Mouse (Mus musculus) hindbrain, postnatal 0 days (tissue): ENCODE measurements around the gene Ndufv1. TPM values are rescaled to one million over a fixed set of nuclear protein-coding genes. Genes with fewer than 3 reads are reported as not detected.

Source experiments
- ATAC-seq: fragments of 200-750 bp; cut with Nextera tagmentation; 2 replicates; pipeline ENCODE4 v1.8.0; 2017; ENCODE audit warnings: mild to moderate bottlenecking, moderate TSS enrichment, moderate library complexity
- DNase-seq: peaks from one replicate; pipeline ENCODE4 v3.0.0-alpha.2; 2015; ENCODE audit warnings: low spot score
- H3K27ac ChIP-seq: fragments of 300-500 bp; sonication (generic); 2 replicates; pipeline ENCODE4 v1.5.1; 2014; ENCODE audit warnings: mild to moderate bottlenecking
- H3K27me3 ChIP-seq: fragments of 300-500 bp; sonication (generic); 2 replicates; pipeline ENCODE4 v1.6.1; 2014; ENCODE audit warnings: low read length, mixed read lengths; ENCODE audit not compliant: insufficient read depth
- H3K36me3 ChIP-seq: fragments of 300-500 bp; sonication (generic); 2 replicates; pipeline ENCODE4 v1.6.1; 2014; ENCODE audit warnings: low read length, mixed read lengths; ENCODE audit not compliant: insufficient read depth
- H3K4me1 ChIP-seq: fragments of 300-500 bp; sonication (generic); 2 replicates; pipeline ENCODE4 v1.6.1; 2014; ENCODE audit warnings: antibody characterized with exemption, low read length, mixed read lengths; ENCODE audit not compliant: insufficient read depth
- H3K4me2 ChIP-seq: fragments of 300-500 bp; sonication (generic); 2 replicates; pipeline ENCODE4 v1.6.1; 2014; ENCODE audit warnings: low read depth, mild to moderate bottlenecking, low read length, moderate library complexity, mixed read lengths
- H3K4me3 ChIP-seq: fragments of 300-500 bp; sonication (generic); 2 replicates; pipeline ENCODE4 v1.5.1; 2014; ENCODE audit warnings: low read length
- H3K9ac ChIP-seq: fragments of 300-500 bp; sonication (generic); replicated peaks from 2 replicates; pipeline ENCODE4 v1.6.1; 2014; ENCODE audit warnings: mild to moderate bottlenecking, low read length, moderate library complexity, mixed read lengths
- H3K9me3 ChIP-seq: fragments of 300-500 bp; sonication (generic); 2 replicates; pipeline ENCODE4 v1.6.1; 2016; ENCODE audit warnings: low read length, mixed read lengths
- CTCF ChIP-seq: IDR thresholded peaks from 2 replicates; pipeline ENCODE4 v1.5.1; 2016; ENCODE audit warnings: antibody characterized with exemption, control low read depth, low read depth
- WGBS: fragments of 180-500 bp; shearing (Covaris S2); extraction: QIAGEN DNeasy Blood & Tissue Kit; methylation state at CpG from one replicate; pipeline ENCODE4 v1.1.7; 2014; 5-methylcytosine and 5-hydroxymethylcytosine counted together
- polyA plus RNA-seq: library from polyadenylated mRNA; unstranded; fragments of >200 nt; fragmentation: Nextera tagmentation; extraction: Ambion mirVana; gene quantifications from 2 replicates; pipeline ENCODE4 v1.2.1, GENCODE M21; 2015
- total RNA-seq: library from RNA; depleted of rRNA; stranded (reverse); fragments of >200 nt; gene quantifications from 2 replicates; pipeline ENCODE4 v1.2.3, GENCODE M21; 2014

Gene Ndufv1
- total and polyA plus RNA-seq, 2 experiments from 2014 or later = 203 to 285 TPM

DNA sequence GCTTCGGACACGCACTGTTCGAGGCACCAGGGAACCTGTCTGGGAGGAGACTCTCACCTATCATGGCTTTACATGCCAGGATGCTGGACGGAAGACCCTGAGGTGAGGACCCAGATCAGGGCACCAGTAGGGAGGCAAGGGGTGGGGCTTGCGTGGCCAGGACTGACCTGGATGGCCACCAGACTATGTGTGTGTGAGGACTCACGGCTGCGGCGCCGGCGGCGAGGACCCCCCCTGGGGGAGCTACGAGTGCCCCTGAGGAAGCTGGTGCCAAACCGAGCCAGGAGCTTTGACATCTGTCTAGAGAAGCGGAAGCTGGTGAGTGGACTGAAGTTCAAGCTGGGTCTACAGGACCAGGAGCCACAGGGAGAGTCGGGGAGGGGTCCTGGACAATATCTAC lies 8.3 kb downstream of the Ndufv1 start:
- 82% methylated on average over 15 of the region's 15 CpGs for WGBS
- no peak for TF ChIP-seq CTCF
- no peak overlapping the region for H3K4me2 ChIP-seq

DNA sequence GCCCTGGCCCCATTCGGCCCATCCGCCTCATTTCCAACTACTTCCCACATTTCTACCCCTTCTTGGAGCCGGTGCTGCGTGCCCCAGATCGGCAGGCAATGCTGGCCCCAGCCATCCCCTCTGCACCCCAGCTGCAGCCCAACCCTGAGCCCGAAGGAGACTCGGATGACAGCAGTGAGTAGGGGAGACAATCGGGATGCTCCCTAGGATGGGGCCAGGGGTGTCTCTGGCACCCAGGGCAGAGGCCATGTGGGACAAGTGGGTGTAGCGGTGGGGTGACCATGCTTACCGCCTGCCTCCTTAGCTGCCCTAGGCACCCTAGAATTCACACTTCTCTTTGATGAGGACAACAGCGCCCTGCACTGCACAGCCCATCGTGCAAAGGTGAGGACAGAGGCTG lies 9.0 kb downstream of the Ndufv1 start:
- H3K4me3 ChIP-seq = no peak overlapping the region
- WGBS = 81% methylated on average over 12 of the region's 12 CpGs
- H3K9ac ChIP-seq = no peak overlapping the region
- ATAC-seq (no peak), DNase-seq (no peak)
- peaks cover 12% of the 10 kb centered on the region; the same call in 1 of the 2 replicates for H3K4me1 ChIP-seq
- H3K4me2 ChIP-seq = no peak overlapping the region
- H3K36me3 ChIP-seq = peaks cover 29% of the 10 kb centered on the region
- no peak for TF ChIP-seq CTCF
- H3K27ac ChIP-seq = no peak overlapping the region
- no peaks in the 10 kb centered on the region for H3K9me3 ChIP-seq
- no peaks in the 10 kb centered on the region for H3K27me3 ChIP-seq

More for the DNA sequence above, 8.3 kb downstream of the Ndufv1 start:
- no peak overlapping the region for H3K9ac ChIP-seq
- no peak overlapping the region for H3K4me3 ChIP-seq
- DNase-seq (no peak), ATAC-seq (no peak)
- H3K27me3 ChIP-seq = no peaks in the 10 kb centered on the region
- H3K4me1 ChIP-seq = peaks cover 12% of the 10 kb centered on the region; the same call in 1 of the 2 replicates
- no peaks in the 10 kb centered on the region for H3K9me3 ChIP-seq
- H3K36me3 ChIP-seq = peaks cover 36% of the 10 kb centered on the region
- H3K27ac ChIP-seq = no peak overlapping the region

DNA sequence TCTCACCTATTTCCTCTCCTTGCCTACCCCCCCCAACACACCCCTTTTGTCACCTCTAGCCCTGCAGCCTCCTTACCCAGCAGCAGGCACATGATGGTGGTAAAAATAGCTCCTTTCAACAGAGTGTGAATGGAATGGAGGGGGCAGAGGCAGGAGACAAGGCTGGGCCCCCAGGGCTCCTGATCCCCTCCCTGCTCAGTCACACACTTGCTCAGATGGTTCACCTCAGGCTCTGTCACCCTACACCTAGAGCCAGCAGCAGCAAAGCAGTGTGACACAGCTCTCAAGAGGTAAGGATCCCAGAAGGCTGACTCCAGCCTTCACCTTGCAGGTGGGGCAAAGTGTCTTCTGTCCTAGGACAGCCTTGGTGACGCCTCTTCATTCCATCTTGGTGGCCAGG lies 9.5 kb downstream of the Ndufv1 start, which contains the start of gene Doc2g:
TSS of gene Doc2g (plus strand) at position 202 of the 400 bp plus-strand sequence.
- Histone ChIP-seq H3K27ac (no peak within 1 kb of the TSS), H3K36me3 (peaks cover 24% of the 10 kb centered on the region; the same call in 1 of the 2 replicates), H3K4me1 (peaks cover 12% of the 10 kb centered on the region; the same call in 1 of the 2 replicates), H3K27me3 (no peaks in the 10 kb centered on the region), H3K4me2 (no peak within 1 kb of the TSS), H3K4me3 (no peak within 1 kb of the TSS), H3K9me3 (no peaks in the 10 kb centered on the region), H3K9ac (no peak within 1 kb of the TSS)
- ATAC-seq (no peak), DNase-seq (no peak)
- WGBS = 91% methylated on average over 1 of the region's 1 CpGs
- TF ChIP-seq CTCF = no peak

DNA sequence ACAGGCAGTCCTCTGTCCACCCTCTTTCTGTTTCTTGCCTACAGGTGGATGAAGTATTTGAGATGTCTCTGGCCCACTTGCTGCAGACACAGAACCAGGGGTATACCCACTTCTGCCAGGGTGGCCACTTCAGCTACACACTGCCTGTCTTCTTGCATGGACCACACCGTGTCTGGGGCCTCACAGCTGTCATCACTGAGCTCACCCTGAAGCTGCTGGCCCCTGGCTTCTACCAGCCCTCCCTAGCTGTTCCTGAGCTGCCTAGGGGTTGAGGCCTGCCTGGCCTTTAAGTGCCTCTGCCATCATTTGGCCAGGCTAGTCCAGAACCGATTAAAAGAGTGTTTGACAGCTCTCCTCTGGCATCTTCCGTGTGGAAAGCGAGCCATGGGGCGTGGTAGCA lies 10.9 kb downstream of the Ndufv1 start:
- H3K4me1 ChIP-seq = peaks cover 12% of the 10 kb centered on the region; the same call in 1 of the 2 replicates
- H3K9me3 ChIP-seq = no peaks in the 10 kb centered on the region
- H3K4me2 ChIP-seq = no peak overlapping the region
- no peaks in the 10 kb centered on the region for H3K27me3 ChIP-seq
- 88% methylated on average over 5 of the region's 5 CpGs for WGBS
- DNase-seq (no peak), ATAC-seq (no peak)
- no peak overlapping the region for H3K27ac ChIP-seq
- no peak for TF ChIP-seq CTCF
- peaks cover 10% of the 10 kb centered on the region; the same call in 1 of the 2 replicates for H3K36me3 ChIP-seq
- no peak overlapping the region for H3K9ac ChIP-seq
- H3K4me3 ChIP-seq = no peak overlapping the region

DNA sequence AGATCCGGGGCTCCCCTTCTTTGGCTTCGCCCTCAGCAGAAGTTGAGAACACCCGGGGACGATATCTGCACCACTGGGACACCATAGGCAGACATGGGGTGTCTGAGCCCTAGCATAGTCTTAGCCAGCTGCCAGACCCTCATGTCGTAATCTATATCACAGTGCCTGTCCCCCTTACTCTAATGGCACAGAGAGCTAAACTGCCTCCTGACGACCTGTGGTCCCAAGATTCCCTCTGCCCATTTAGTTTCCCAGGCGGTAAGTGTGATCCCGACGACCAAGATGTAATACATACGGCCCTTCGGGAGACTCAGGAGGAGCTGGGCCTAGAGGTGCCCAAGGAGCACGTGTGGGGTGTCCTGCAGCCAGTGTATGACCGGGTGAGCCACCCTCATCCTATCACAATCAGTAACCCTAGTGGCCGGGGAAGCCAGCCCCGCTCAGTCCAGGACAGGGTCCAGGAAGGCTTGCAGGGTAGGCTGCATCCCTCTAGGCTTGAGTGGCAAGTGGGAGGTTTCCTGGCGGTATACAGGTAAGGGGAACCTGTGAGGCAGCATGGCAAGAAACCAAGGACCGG lies 11.6 kb downstream of the Ndufv1 start:
- H3K9me3 ChIP-seq = no peaks in the 10 kb centered on the region
- peak overlapping the region; percentile 85 for H3K27ac ChIP-seq
- H3K4me2 ChIP-seq = peak overlapping the region; percentile 67
- WGBS = 17% methylated on average over 17 of the region's 17 CpGs
- no peaks in the 10 kb centered on the region for H3K27me3 ChIP-seq
- peak; percentile 11; the same call in 1 of the 2 replicates for TF ChIP-seq CTCF
- DNase-seq = no peak
- peak overlapping the region; percentile 66 for H3K9ac ChIP-seq
- peaks cover 3% of the 10 kb centered on the region; the same call in 1 of the 2 replicates for H3K36me3 ChIP-seq
- ATAC-seq = no peak; the same call in 1 of the 2 replicates
- peak overlapping the region; percentile 52 for H3K4me3 ChIP-seq
- peaks cover 12% of the 10 kb centered on the region; the same call in 1 of the 2 replicates for H3K4me1 ChIP-seq

DNA sequence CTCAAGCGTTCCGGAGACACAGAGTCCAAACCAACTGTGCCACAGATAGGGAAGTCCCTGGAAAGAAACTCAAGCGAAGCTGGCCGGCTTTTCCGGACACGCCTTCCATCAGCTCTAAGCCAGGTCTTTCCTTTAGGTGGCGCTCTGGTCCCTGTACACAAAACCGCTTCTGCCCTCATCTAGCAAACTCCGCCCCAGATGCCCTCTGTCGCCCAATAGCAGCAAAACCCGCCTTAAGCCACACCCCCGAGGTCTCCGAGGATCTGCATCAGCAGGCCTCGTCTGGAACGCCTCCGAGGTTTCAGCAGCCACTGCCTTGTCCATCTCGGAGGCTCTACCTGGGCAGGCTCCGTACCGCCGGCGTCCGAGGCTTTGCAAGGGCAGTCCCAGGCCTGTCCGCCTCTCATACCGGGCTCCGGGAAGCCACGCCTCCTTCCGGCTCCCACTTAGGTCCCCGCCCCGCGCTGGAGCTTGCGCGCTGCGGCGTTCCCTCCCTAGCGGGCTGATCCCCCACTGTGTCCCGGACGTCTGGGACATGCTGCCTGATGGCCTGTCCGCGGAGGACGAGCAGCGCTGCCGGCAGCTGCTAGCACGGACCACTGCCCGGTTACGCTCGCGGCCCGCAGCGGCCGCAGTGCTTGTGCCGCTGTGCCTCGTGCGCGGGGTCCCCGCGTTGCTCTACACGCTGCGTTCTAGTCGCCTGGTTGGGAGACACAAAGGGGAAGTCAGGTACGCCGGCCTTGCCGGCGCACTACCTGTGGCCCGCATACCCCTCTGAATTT lies 12.3 kb downstream of the Ndufv1 start, which contains the start of the genes Nudt8 and Gm49405:
TSS of gene Nudt8 (plus strand) at position 462 of the 782 bp plus-strand sequence.
TSS of gene Gm49405 (plus strand) at position 508 of the 782 bp plus-strand sequence.
- peak; percentile 98 for DNase-seq
- under 1% methylated on average over 64 of the region's 64 CpGs for WGBS
- ATAC-seq = peak; percentile 92
- Histone ChIP-seq H3K4me2 (peak within 1 kb of the TSS; percentile 67), H3K27ac (peak within 1 kb of the TSS; percentile 85), H3K4me1 (peaks cover 12% of the 10 kb centered on the region; the same call in 1 of the 2 replicates), H3K9me3 (no peaks in the 10 kb centered on the region), H3K9ac (peak within 1 kb of the TSS; percentile 66), H3K4me3 (peak within 1 kb of the TSS; percentile 52), H3K36me3 (no peaks in the 10 kb centered on the region), H3K27me3 (no peaks in the 10 kb centered on the region)
- peak; percentile 84 for TF ChIP-seq CTCF
